Mouse (Mus musculus) gastrocnemius, adult 2 months (tissue): ENCODE data around the gene Hk2. TPM values are rescaled to one million over a fixed set of nuclear protein-coding genes. Genes with fewer than 3 reads are reported as not detected.

Source experiments
- DNase-seq: peaks from one replicate; pipeline ENCODE4 v3.0.0; 2022
- H3K27ac ChIP-seq: fragments of 200-600 bp; 2 replicates; pipeline ENCODE4 v1.8.1; 2022; ENCODE audit warnings: mild to moderate bottlenecking
- H3K4me3 ChIP-seq: fragments of 200-600 bp; 2 replicates; pipeline ENCODE4 v1.8.1; 2022; ENCODE audit warnings: mild to moderate bottlenecking, moderate library complexity
- CTCF ChIP-seq: fragments of 200-600 bp; IDR thresholded peaks from 2 replicates; pipeline ENCODE4 v1.8.1; 2022; ENCODE audit warnings: antibody characterized with exemption, mild to moderate bottlenecking, moderate library complexity
- intact Hi-C: fragments of 180-260 bp; cut with DNase I; formaldehyde crosslinking; loops from one replicate; pipeline ENCODE4 v1.15.1; 2025
- long read RNA-seq, 2 experiments: library from polyadenylated mRNA; stranded (forward); transcript quantifications; one replicate each; pipeline ENCODE4 v2.0.0; 2021
- total RNA-seq, 2 experiments: library from RNA; stranded (reverse); gene quantifications; 2 replicates each; pipeline ENCODE4 v1.2.3; 2021

Hk2 gene
- total RNA-seq, result 100 to 1,000 TPM; 243 to 313 TPM
- long read RNA-seq, experiment 1, full-length matches to known transcripts, result 81 of 221 reads
- long read RNA-seq, experiment 1, partial matches to known transcripts, result 52 of 221 reads
- long read RNA-seq, experiment 1, other reads (novel, unspliced or antisense), result 88 of 221 reads
- long read RNA-seq, experiment 2, full-length matches to known transcripts, result 98 of 237 reads
- long read RNA-seq, experiment 2, partial matches to known transcripts, result 77 of 237 reads
- long read RNA-seq, experiment 2, other reads (novel, unspliced or antisense), result 62 of 237 reads

DNA sequence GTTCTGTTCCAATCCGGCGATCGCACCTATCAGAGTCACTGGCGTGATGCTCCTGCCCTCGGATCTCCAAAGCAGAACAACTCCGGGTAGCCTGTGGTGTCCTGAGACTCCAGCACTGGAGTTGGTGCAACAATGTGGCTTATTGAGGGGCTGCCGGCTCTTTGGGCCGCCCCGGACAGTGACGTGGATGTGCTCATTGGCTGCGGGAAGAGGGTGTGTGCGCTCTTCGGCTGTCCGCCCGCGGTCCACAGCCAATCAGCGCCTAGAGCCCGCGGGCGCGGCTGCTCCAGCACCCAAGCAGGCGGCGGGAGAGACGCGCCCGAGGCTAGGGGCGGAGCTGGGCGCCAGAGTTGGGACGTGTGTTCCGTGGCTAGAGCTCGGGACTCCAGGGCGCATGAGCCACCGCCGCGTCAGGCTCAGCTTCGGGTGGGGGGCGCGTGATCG lies at the start of gene Hk2:
Gene Hk2, minus strand, starts transcription at position 134 of the 444 bp plus-strand sequence.
- peak; percentile 97 for DNase-seq
- TF ChIP-seq CTCF, result no peak
- H3K27ac ChIP-seq, result peak within 1 kb of the TSS; percentile 97
- intact Hi-C loops, result loop anchor here (2.0 kb wide), 1 partner anchor 30 kb away; no protein-coding TSS in a partner anchor
- peak within 1 kb of the TSS; percentile 90 for H3K4me3 ChIP-seq

DNA sequence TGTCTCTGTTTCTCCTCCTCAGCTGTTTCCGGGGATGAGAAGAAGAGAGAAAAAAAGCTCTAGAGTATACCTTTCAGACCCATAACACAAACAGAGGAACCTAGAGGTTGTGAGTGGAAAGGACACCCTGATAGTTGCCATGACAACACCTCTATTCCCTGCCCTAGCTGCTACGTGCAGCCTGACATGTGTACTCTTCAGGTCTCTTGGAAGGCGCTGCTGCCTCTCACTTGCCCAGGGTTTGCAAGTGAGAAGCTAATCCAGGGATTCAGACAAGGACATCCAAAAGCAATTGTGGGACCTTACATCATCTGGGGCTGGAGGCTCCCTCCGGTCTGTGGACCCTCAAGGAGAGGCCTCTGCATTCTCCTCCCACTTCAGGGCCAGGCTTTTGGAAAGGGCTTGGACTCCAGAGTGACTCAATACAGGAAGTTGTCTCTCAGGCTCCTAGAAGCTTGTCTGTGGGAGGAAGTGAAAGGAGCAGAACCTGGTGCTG lies 47.6 kb upstream of the Hk2 start:
- no peak for TF ChIP-seq CTCF
- H3K27ac ChIP-seq, result no peak overlapping the region
- no peak for DNase-seq

DNA sequence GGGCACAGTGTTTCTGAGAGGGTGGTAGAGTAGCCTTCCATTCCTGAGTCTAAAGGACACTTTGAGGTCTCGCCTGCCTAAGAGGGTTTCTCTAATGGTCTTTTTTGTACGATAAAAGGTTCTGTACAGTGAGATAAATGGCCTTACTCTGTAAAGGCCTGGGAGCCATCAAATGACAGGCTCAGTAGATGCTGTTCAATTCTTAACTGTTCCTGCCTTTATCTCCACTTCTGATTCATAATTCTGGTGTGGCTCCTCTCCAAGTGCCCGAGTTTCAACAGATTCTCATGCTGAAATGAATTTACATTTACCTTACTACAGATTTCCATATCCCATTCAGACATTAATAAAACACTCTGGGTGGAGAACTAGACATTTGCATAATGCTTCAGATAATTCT lies 46.5 kb upstream of the Hk2 start:
- Histone ChIP-seq H3K27ac (no peak overlapping the region), H3K4me3 (no peak overlapping the region)
- intact Hi-C loops, result no loop called here
- no peak for DNase-seq
- no peak for TF ChIP-seq CTCF

More for the DNA sequence above, 47.6 kb upstream of the Hk2 start:
- intact Hi-C loops, result no loop called here
- H3K4me3 ChIP-seq, result no peak overlapping the region

DNA sequence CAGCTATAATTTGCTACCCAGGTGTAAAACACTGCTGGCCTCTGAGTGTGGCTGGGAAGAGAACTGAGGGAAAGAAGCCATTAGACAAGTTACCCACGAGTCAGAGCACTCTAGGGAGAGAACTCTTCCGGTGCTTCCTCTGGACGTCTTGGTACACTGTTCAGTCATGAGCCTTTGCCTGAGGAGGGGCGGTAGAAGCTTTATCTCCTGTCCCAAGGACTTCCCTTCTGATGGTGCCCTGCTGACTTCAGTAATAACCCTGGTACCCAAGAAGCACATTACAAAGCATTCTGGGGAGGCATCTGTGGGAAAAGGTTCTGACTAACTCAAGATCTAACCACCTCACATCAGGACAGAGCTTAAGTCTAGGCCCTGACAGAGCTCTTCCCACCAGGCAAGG lies 40.6 kb upstream of the Hk2 start:
- intact Hi-C loops, result no loop called here
- TF ChIP-seq CTCF, result no peak
- Histone ChIP-seq H3K4me3 (no peak overlapping the region), H3K27ac (no peak overlapping the region; the same call in 1 of the 2 replicates)
- no peak for DNase-seq

GRCm38 (mm10) chr6:82807984-82808700 lies 33.9 kb upstream of the Hk2 start:
- H3K27ac ChIP-seq, result peak overlapping the region; percentile 92
- DNase-seq, result no peak
- no peak overlapping the region for H3K4me3 ChIP-seq
- TF ChIP-seq CTCF, result no peak
- intact Hi-C loops, result loop anchor here (2.0 kb wide), 2 partner anchors 43 to 79 kb away; no protein-coding TSS in a partner anchor

GRCm38 (mm10) chr6:82806971-82807370 lies 32.7 kb upstream of the Hk2 start:
- no peak; the same call in 1 of the 2 replicates for TF ChIP-seq CTCF
- intact Hi-C loops, result loop anchor here (2.0 kb wide), 1 partner anchor 80 kb away; no protein-coding TSS in a partner anchor
- H3K27ac ChIP-seq, result peak overlapping the region; percentile 92
- DNase-seq, result peak; percentile 83
- no peak overlapping the region for H3K4me3 ChIP-seq

GRCm38 (mm10) chr6:82806503-82806902 lies 32.2 kb upstream of the Hk2 start:
- intact Hi-C loops, result loop anchor here (2.0 kb wide), 1 partner anchor 80 kb away; no protein-coding TSS in a partner anchor
- TF ChIP-seq CTCF, result no peak
- peak overlapping the region; percentile 92 for H3K27ac ChIP-seq
- H3K4me3 ChIP-seq, result no peak overlapping the region
- peak; percentile 61 for DNase-seq

DNA sequence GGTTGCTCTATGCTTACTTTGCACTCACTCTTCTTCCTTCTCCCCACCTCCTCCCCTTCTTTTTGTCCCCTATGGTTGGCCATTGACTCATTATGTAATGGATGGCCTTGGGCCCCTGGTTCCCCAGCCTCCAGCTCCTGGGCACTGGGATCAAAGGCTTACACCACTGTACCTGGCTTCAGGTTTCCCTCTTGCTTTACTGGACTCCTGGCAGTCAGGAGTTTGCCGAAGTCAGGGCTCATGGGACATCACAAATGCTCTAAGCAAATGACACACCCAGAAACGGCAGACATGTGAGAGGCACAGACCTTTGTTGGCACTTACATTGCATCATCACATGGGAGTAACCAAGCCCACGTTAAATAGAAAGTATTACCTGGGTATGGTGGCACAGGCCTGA lies 31.6 kb upstream of the Hk2 start:
- Histone ChIP-seq H3K27ac (peak overlapping the region; percentile 92), H3K4me3 (no peak overlapping the region)
- TF ChIP-seq CTCF, result no peak
- intact Hi-C loops, result loop anchor here (2.0 kb wide), 2 partner anchors 31 to 81 kb away; partner anchors contain the start of gene Hk2
- DNase-seq, result no peak

GRCm38 (mm10) chr6:82804984-82805383 lies 30.7 kb upstream of the Hk2 start:
- intact Hi-C loops, result loop anchor here (2.0 kb wide), 1 partner anchor 30 kb away; the partner anchor contains the start of gene Hk2
- no peak for DNase-seq
- H3K27ac ChIP-seq, result no peak overlapping the region
- no peak overlapping the region for H3K4me3 ChIP-seq
- TF ChIP-seq CTCF, result no peak

GRCm38 (mm10) chr6:82798202-82798737 lies 24.0 kb upstream of the Hk2 start:
- no peak for DNase-seq
- intact Hi-C loops, result no loop called here
- TF ChIP-seq CTCF, result no peak
- Histone ChIP-seq H3K27ac (no peak overlapping the region), H3K4me3 (no peak overlapping the region)

DNA sequence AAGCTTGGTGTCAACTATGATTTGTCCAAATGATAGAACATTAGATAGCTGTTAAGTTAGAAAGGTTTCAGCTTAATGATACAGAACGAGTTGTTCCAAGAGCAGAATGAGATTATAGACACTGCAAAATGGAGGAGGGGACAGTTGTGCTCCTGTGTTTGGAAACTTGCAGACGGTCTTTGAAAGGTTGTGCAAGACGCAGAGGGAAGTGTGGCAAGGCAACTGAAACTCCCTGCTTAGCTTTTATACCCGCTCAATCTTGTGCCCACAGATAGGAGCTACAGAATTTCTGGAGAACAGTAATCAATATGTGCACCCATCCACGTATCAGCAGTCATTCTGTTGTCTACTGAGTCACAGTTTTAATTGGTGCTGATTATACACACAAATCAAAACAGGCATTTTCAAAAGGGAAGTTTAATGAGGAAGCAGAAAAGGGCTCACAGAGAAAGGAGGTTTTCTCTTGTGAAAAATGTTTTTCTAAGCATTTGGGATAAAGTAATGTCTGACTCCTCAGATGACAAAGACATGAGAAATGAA lies 23.1 kb upstream of the Hk2 start:
- H3K27ac ChIP-seq, result no peak overlapping the region
- no peak overlapping the region for H3K4me3 ChIP-seq
- DNase-seq, result no peak
- no peak for TF ChIP-seq CTCF
- intact Hi-C loops, result no loop called here

DNA sequence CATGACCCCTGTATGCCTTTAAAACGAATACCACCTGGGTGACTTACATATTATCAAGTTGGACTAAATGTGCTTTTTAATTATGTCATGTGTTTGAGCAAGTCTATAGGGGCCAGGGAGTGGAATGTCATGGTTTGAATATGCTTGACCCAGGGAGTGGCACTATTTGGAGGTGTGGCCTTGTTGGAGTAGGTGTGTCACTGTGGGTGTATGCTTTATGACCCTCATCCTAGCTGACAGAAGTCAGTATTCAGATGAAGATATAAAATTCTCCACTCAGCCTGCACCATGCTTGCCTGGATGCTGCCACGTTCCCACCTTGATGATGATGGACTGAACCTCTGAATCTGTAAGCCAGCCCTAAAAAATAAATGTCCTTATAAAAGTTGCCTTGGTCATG lies 16.6 kb upstream of the Hk2 start:
- H3K4me3 ChIP-seq, result no peak overlapping the region
- intact Hi-C loops, result no loop called here
- no peak for TF ChIP-seq CTCF
- no peak for DNase-seq
- H3K27ac ChIP-seq, result no peak overlapping the region
